Mouse (Mus musculus) kidney, postnatal 36 days (tissue): Measurements from ENCODE around the gene Aldh1a3.

Source experiments
- DNase-seq, 2 experiments: peaks; one replicate each; pipeline ENCODE4 v3.0.0; 2021 to 2022; ENCODE audit warnings: mixed read lengths in 2 of 2

Aldh1a3 gene

GRCm38 (mm10) chr7:66369071-66369933 is 58.0 kb downstream of the Aldh1a3 start:
- DNase-seq, result peak in 1 of 2 experiments; percentile 19

GRCm38 (mm10) chr7:66365904-66366303 is 61.4 kb downstream of the Aldh1a3 start, which contains the start of gene Gm10974:
Gene Gm10974 (plus strand): TSS chr7:66365905.
- peak; percentile 25 to 67 for DNase-seq

- DNase-seq, result no peak
Measured at GRCm38 (mm10) chr7:66365411-66365810, 61.9 kb downstream of the Aldh1a3 start.

- no peak for DNase-seq
Measured at GRCm38 (mm10) chr7:66364491-66364890, 62.8 kb downstream of the Aldh1a3 start.

- DNase-seq, result no peak
Measured at GRCm38 (mm10) chr7:66359044-66359443, 68.3 kb downstream of the Aldh1a3 start.

GRCm38 (mm10) chr7:66358461-66358860 is 68.9 kb downstream of the Aldh1a3 start:
- no peak for DNase-seq

GRCm38 (mm10) chr7:66355791-66356522 is 71.4 kb downstream of the Aldh1a3 start:
- no peak for DNase-seq

- no peak for DNase-seq
Measured at GRCm38 (mm10) chr7:66354911-66355310, 72.4 kb downstream of the Aldh1a3 start.

- DNase-seq, result no peak
Measured at GRCm38 (mm10) chr7:66351074-66351473, 76.2 kb downstream of the Aldh1a3 start.

GRCm38 (mm10) chr7:66349670-66350069 is 77.6 kb downstream of the Aldh1a3 start:
- no peak for DNase-seq

GRCm38 (mm10) chr7:66348588-66348987 is 78.7 kb downstream of the Aldh1a3 start:
- no peak for DNase-seq

GRCm38 (mm10) chr7:66346959-66347663 is 80.2 kb downstream of the Aldh1a3 start:
- peak in 1 of 2 experiments; percentile 36 for DNase-seq

- DNase-seq, result no peak
Measured at GRCm38 (mm10) chr7:66343307-66343706, 84.0 kb downstream of the Aldh1a3 start.

GRCm38 (mm10) chr7:66342831-66343230 is 84.5 kb downstream of the Aldh1a3 start:
- no peak for DNase-seq

- peak; percentile 62 to 82 for DNase-seq
Measured at GRCm38 (mm10) chr7:66342323-66342722, 85.0 kb downstream of the Aldh1a3 start.
